Mouse (Mus musculus): ENCODE data around the gene Gm49395.
A peak's percentile ranks its signal among the peaks of the same experiment; 100 is the strongest.

Gene Gm49395

DNA sequence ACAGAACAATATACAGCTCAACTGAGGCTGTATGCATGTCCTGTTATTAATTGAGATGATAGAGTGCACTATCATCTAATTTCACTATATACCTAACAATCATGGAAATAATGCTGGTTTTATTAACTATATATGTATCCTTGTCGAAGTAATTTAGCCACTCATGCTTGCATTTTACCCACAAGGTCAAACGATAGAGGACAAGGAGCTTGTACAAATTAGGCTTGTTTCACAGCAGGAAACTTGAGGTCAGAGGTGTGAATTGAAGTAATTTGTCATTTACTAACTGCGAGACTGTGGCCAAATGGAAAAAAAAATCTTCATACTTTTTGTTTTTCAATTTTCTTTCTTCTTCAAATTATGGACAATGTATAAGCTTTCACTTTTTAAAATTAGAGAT, 3.5 kb downstream of the Gm49395 start:
- no peak for DNase-seq (ENCODE audit: low spot score in 2 of 2)

DNA sequence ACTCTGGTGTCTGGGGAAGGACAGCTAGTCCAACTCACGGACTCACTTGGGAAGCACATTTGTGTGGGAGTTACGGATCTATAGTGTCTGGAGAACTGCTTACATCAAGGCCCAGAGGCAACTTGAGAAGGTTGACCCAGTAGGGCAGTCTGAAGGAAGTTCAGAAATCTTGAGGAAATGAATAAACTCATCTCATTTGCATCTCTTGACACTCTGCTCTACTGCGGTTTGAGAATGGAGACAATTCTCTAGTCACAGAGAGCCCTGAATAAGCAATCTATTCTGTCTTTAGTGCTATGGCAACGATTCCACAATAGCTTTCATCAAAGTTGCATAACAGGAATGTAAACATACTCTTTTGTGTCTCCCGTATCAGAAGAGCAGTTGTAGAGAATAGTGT, 4.8 kb downstream of the Gm49395 start:
- DNase-seq (ENCODE audit: low spot score in 2 of 2): no peak

GRCm38 (mm10) chr13:115096216-115096615, 5.5 kb downstream of the Gm49395 start:
- no peak for DNase-seq (ENCODE audit: low spot score in 2 of 2)

- no peak for DNase-seq (ENCODE audit: low spot score in 2 of 2)
These were observed 6.3 kb downstream of the Gm49395 start for GRCm38 (mm10) chr13:115095392-115095791.

- no peak for DNase-seq (ENCODE audit: low spot score in 2 of 2)
These were observed 10.2 kb downstream of the Gm49395 start for GRCm38 (mm10) chr13:115091511-115091910.

DNA sequence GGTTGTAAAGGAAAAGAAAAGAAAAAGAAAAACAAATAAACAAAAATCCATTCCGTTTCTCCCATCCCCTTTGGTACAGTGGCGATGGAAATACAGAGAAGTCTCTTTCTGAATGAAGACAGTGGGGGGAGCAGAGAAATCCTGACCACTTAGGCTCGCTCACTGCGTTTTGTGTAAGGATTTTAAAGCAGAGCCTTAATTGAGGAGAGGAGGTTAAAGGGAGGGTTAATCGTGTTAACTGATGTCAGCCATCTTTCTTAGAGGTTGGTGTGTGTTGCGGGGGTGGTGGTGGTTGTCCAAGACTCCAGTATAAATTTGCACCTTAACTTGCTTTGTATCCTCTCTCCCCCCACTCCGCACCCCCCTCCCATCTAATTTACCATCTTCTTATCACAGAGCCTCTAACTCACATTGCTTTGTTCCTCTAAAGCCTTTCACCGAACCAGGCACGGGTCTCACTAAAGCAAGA, 10.7 kb downstream of the Gm49395 start:
- no peak for DNase-seq (ENCODE audit: low spot score in 2 of 2)

DNA sequence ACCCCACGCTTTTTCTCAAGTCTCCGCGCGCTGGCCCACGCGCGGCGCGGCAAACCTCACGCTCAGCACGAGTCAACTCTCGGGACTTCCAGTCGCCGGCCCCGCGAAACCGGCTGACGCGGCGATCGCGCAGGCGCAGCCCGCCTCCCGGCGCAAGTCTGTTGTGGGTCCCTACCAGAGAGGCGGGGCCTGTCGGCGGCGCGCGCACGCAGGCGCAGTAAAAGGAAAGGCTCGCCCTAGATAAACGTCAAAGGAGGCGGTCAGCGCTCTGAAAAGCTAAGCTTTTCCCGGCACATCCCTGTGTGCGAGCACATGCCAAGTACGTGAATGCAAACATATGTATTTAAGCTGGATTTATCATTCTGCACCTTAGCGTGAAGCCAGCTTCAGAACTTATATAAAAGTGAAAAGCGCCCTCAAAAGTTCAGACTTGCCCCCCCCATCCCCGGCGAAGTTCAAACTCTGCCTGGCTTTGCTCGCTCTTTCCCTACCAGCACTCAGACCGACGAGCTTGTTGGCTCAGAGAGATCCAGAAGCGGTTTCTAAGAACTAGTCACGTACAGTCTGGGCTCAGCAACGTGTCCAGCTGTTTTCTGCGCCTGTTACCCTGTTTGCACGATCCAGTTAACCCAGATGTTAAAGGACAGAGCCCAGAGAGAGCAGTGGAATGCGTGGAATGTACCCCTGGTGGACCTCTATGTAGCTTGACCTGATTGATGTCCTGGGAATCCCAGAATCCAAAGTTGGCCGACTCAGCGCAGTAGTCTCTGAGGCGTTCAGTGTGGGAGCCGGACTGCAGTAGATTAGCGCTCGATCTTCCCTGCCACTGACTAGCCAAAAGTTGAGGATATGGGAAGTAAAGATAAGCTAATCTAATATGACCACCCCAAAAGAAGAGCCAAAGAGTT, 11.4 kb downstream of the Gm49395 start, which contains the start of gene Pelo:
Pelo (minus strand) TSS at position 118 of the 908 bp plus-strand sequence.
- DNase-seq (ENCODE audit: low spot score in 2 of 2): peak; percentile 93 to 94

DNA sequence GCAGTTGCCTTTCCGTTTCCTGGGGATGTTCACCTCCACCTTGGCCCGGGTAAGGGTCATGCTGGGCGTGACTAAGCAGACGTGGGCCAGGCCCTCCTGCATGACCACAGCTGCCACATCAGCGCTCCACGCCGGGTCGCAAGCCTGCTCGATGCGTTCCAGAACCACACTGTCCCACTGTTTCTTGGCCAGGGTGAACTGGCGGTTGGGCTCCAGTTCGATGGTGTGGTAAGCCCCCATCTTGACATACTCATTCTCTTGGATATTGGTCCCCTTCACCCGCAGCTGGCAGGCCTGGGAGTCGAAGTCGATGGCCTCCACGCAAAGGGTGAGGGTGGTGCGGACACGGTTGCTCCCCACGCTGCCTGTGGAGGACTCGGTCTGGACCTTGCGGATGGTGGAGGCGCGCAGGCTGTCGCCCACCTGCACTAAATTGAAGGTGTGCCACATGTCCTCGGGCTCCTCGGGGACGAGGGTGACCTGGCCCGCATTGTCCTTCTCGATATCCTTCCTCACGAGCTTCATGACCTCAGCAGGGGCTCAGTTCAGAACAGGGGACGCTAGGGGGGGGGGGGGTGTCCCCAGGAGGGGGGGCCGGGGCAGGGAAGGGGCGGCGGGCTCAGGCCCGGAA, 12.2 kb downstream of the Gm49395 start:
- peak; percentile 15 to 23 for DNase-seq (ENCODE audit: low spot score in 2 of 2)

DNA sequence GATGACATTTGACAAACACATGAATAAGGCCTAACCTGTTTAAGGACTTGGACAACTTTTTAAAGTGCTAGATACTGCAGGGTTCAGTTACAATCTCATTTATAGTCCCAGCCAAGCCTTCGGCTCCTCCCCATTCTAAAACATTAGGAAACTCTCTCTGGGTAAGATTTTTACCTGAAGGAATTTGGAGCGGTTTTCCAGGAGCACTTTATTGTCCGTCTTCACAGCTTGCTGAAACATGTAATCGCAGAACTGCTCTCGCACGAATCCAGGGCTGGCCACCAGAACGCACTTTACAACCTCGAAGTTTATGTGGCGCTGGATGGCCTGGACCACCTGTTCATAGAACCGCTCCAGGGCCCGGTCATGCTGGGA, 12.7 kb downstream of the Gm49395 start:
- no peak for DNase-seq (ENCODE audit: low spot score in 2 of 2)

DNA sequence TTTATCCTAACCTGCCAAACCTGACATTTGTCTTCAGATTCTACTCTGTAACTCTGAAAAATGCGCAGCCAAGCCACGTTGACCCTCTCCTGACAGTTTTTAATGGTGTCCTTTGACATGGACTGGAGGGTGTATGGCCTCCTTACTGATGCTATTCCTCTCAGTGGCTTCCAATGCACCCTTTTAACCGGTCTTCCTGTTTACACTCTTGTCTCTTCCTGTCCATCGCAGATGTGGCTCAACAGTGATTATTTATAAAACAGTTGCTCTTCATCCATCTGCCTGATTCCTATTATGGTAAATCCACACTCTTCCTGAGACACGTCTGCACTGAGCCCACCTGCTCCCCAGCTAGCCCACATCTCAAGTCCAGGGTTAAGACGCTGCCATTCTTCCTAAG, 15.7 kb downstream of the Gm49395 start:
- no peak for DNase-seq (ENCODE audit: low spot score in 2 of 2)

GRCm38 (mm10) chr13:115082339-115082738, 19.4 kb downstream of the Gm49395 start:
- no peak for DNase-seq (ENCODE audit: low spot score in 2 of 2)

- no peak for DNase-seq (ENCODE audit: low spot score in 2 of 2)
These were observed 21.6 kb downstream of the Gm49395 start for GRCm38 (mm10) chr13:115079996-115080585.

DNA sequence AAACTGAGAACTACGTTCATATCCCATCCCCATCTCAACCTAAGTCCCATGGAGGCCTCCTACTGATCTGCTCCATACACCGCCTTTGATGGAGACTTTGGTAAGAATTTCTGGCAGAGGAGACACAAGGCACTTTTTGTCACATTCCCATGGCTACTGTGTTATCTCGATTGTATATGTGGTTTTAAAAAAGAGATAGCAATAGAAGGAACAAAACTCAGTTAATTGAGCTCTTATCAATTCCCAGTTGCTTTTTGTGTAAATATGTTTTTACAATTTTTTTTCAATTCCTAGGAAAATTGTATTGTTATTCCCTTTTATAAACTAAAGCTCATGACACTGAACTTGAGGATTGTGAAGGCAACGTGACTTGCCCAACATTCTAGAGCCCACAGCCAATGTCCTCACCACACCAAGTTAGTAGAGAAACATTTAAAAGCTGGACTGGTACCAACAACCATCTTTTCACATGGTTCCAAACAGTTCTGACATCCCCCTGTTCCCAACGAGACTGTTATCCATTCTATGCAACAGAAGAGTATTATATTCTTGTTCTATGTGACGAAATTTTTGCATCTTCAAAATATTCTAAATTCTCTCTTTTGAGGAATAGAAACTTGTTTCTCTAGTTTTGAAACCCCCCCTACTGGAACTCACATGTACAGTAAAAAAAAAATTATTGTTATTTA, 22.6 kb downstream of the Gm49395 start:
- no peak for DNase-seq (ENCODE audit: low spot score in 2 of 2)

DNA sequence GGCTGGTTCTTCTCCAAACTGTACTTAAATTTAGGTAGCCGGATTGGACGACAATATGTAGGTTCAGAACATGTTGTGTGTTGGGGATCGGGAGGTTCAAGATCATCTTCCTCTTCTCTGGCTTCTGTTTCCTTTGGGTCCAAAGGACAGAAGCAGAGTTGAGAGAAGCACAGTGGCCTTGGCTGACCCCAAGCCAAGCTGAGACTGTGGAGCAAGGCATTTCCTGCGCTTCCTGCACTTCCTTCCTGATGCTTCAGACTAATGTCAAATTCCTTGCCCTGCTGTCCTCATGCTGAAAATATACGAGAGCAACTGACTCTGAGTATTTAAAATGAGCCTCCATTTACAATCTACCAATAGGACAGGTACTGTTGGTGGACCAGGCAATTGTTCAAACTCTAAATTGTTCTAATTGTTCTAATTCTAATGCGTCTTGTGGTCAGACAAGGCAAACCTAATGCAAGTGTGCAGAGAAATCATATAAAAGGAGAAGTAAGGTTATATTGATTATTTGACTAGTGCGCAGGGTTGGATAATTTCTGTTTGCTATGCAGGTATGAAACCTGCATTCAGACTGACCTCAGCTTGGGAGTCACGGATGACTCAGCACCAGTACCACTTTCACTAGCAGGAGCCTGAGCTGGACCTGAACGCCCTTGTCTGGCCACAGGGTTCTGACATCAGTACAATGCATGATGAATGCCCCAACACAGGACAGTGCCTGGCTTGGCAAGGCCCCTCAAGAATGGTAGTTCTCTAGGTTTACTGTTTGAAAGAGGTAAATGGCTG, 24.2 kb downstream of the Gm49395 start:
- DNase-seq (ENCODE audit: low spot score in 2 of 2): no peak

DNA sequence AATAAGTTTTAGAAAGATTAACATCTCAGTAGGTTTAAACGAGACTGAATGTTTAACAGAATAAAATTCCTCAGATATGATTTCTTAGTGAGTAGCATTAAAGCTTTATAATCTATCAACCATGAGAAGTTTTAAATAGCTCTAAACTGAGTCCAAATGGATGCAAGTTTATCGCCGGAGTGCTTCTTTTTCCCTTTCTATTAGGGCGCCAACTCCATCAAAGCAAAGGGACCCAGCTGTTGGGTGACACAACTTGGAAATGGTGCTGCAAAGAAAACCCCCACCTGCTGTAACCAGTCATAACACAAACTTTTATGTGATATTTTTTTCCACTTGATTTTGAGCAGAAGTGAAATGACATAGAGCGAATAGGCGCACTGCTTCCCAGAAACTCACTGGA, 29.3 kb downstream of the Gm49395 start:
- no peak for DNase-seq (ENCODE audit: low spot score in 2 of 2)

DNA sequence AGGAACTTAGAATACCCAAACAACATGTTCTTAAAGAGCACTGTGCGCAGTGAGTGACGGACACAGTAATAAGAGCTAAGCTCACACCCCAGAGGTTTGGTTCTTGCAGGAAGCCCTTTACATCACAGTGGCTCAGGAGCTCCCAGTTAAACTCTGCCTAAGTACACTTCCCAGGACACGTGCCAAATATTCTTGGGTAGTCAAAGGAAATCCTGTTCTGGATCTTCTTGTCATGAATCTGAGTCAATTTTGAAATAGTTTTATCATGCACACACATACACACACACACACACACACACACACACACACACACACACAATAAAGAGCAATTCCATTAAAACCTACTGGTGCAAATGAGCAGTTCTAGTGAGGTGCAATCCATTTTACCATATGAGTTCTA, 30.3 kb downstream of the Gm49395 start:
- DNase-seq (ENCODE audit: low spot score in 2 of 2): no peak

- DNase-seq (ENCODE audit: low spot score in 2 of 2): no peak
These were observed 33.8 kb downstream of the Gm49395 start for GRCm38 (mm10) chr13:115067968-115068330.

DNA sequence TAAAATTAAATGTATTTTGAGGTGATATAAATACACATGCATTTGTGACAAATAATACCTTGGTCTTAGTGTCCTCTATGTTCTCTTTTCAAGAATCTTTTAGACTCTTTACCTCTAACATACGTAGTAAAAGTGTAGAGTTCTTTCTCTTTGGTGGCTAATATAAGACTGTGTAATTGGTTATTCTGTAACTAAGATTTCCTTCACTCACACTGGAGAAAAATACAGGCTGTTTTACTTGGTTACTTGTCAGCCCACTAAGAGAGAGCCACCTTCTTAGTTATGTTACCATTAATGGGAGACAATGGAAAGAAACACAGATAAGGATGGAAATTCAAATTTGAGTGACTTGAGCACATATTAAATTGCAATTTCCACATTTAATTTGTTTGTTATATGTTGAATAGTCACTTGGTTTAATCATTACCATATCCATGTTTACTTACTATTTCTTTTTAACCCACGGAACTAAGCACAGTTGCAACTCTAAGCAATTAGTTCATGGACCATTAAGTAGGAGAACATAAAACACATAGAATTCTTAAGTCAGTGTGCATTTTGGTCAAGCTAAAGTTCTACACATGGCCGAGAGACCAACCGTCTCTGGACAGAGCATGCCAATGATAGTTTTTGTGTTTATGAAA, 34.3 kb downstream of the Gm49395 start:
- no peak for DNase-seq (ENCODE audit: low spot score in 2 of 2)

DNA sequence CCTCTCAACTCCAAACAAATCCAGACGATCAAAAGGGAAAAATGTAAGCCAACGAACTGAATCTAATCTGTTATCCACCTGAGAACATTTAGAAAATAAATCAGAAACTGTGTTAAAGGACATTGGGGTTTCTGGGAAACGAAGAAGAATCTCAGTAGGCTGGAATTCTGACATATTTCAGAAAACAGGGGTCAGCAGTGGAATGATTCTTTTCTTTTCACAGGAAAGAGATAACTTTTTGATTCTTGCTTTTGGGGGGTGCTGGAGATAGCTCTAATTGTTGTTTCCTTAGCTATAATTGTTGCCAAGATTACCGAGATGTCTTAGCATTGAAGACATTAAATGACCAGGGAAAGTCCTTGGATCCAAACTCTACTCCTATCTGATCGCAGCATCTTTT, 44.2 kb downstream of the Gm49395 start:
- DNase-seq (ENCODE audit: low spot score in 2 of 2): no peak

- DNase-seq (ENCODE audit: low spot score in 2 of 2): peak in 1 of 2 experiments; percentile 11
These were observed 46.9 kb downstream of the Gm49395 start for GRCm38 (mm10) chr13:115054783-115055182.

DNA sequence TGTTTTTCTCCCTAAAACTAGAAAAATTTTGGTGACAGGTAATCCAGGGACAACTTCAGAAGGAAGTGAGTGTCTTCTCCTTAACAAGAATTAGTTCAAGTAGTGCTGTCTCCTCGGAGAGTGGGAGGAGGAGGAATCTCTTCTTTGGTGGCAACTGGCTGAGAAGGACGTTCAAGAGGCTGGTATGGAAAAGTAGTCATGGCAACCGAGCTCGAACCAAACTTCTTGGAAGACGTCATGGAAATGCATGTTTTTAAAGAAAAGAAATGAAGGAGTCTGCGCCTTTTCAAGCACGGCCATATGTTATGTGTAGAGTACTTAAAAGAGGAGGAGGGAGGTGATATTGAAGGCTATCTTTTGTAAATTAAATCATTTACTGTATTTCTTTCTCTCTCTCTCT, 49.2 kb downstream of the Gm49395 start:
- peak; percentile 20 to 32 for DNase-seq (ENCODE audit: low spot score in 2 of 2)

Data from frontal cortex, postnatal 10 days (tissue).